Mouse (Mus musculus) stomach, embryonic 14.5 days (tissue): ENCODE measurements around the gene 1700016H13Rik. TPM values are rescaled to one million over a fixed set of nuclear protein-coding genes. Genes with fewer than 3 reads are reported as not detected.

Experiments
- ATAC-seq: fragments of 200-750 bp; cut with Nextera tagmentation; 2 replicates; pipeline ENCODE4 v1.8.0; 2017; ENCODE audit warnings: low read depth, moderate TSS enrichment; ENCODE audit not compliant: insufficient number of reproducible peaks, insufficient read depth, low FRiP score
- H3K27ac ChIP-seq: fragments of 300-500 bp; sonication (generic); 2 replicates; pipeline ENCODE4 v1.5.1; 2014; ENCODE audit warnings: mild to moderate bottlenecking, low read length, moderate library complexity, mixed read lengths
- H3K27me3 ChIP-seq: fragments of 300-500 bp; sonication (generic); 2 replicates; pipeline ENCODE4 v1.6.1; 2014; ENCODE audit warnings: low read length, control low read depth, mixed read lengths; ENCODE audit not compliant: control insufficient read depth, insufficient read depth
- H3K36me3 ChIP-seq: fragments of 300-500 bp; sonication (generic); 2 replicates; pipeline ENCODE4 v1.6.1; 2014; ENCODE audit warnings: mild to moderate bottlenecking, control low read depth, low read length, moderate library complexity, mixed read lengths; ENCODE audit not compliant: control insufficient read depth, insufficient read depth
- H3K4me1 ChIP-seq: fragments of 300-500 bp; sonication (generic); 2 replicates; pipeline ENCODE4 v1.6.1; 2014; ENCODE audit warnings: low read length, control low read depth, mixed read lengths; ENCODE audit not compliant: control insufficient read depth, insufficient read depth
- H3K4me2 ChIP-seq: fragments of 300-500 bp; sonication (generic); replicated peaks from 2 replicates; pipeline ENCODE4 v1.6.1; 2014; ENCODE audit warnings: low read depth, low read length, control low read depth
- H3K4me3 ChIP-seq: fragments of 300-500 bp; sonication (generic); 2 replicates; pipeline ENCODE4 v1.5.1; 2014; ENCODE audit warnings: low read depth, low read length, control low read depth
- H3K9ac ChIP-seq: fragments of 300-500 bp; sonication (generic); replicated peaks from 2 replicates; pipeline ENCODE4 v1.6.1; 2014; ENCODE audit warnings: low read depth, mild to moderate bottlenecking, control low read depth, low read length, moderate library complexity, mixed read lengths
- H3K9me3 ChIP-seq: fragments of 300-500 bp; sonication (generic); 2 replicates; pipeline ENCODE4 v1.6.1; 2016; ENCODE audit warnings: low read depth, low read length, control low read depth; ENCODE audit not compliant: control insufficient read depth
- WGBS: fragments of 180-500 bp; shearing (Covaris S2); extraction: QIAGEN DNeasy Blood & Tissue Kit; methylation state at CpG from one replicate; pipeline ENCODE4 v1.1.7; 2014; 5-methylcytosine and 5-hydroxymethylcytosine counted together
- polyA plus RNA-seq: library from polyadenylated mRNA; unstranded; fragments of >200 nt; fragmentation: Nextera tagmentation; extraction: Ambion mirVana; gene quantifications from 2 replicates; pipeline ENCODE4 v1.2.1, GENCODE M21; 2014

Gene 1700016H13Rik
- 0.26 TPM in 1 of 2 replicates, not detected in the other for polyA plus RNA-seq

DNA sequence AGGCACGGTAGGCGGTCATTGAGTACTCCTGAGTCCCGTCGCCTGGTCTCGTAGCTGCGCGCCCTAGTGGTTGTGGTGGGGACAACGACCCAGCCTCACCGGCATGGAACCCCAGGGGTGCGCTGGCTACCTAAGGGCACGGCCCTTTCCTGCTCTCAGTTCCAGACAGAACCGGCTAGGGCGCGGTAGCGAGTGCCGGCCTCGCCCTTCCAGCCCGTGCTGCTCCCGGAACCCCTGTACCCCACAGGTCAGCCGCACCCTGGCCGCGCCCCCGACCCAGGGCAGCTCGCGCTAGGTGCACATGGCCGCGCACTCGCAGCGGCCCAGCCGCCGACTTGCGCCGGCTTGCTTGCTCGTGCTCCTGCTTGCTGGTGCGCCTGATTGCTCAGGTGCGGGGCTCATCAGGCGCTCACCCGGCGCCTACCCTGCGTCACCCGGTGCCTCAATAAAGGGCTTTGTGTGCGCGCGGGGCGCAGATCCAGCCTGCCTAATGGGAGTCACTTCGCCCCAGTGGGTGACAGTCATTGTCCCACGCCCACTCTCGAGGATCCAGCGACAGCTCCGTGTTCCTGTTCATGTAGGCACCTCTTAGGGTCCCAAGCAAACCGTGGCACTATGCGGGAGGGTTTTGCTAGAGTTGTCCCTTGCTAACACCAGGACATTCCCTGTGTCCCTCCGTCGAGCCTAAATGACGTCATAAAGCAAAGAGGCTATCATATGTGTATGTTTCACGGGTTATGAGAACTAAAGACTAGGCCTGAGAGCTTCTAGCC, at the start of gene 1700016H13Rik:
Gene 1700016H13Rik, minus strand, starts transcription at position 665 of the 773 bp plus-strand sequence.
- 2% methylated on average over 49 of the region's 56 CpGs for WGBS
- peak; percentile 89 for ATAC-seq
- H3K27me3 ChIP-seq: no peaks in the 10 kb centered on the region

DNA sequence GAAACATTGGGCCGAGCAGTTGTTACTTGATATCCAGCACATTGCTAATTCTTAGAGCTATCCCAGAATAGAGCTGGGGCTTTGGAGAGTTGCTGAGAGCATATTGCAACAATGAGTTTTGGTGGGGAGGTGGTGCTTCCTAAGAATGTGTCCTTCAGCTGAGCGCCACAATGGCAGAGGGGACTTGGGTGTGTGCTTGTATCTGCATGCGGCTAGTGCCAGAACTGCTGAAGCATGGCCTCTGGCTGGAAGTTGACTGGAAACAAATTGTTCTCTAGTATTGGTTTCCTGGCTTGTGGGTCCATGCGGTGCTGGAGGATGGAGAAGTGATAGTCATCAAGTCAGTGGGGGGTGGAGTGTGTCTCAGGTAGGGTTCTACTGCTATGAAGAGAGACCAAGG, 49.5 kb upstream of the 1700016H13Rik start:
- Histone ChIP-seq H3K27me3 (no peaks in the 10 kb centered on the region), H3K9ac (no peak overlapping the region), H3K9me3 (no peaks in the 10 kb centered on the region; the same call in 1 of the 2 replicates), H3K4me2 (no peak overlapping the region), H3K36me3 (no peaks in the 10 kb centered on the region), H3K4me1 (no peaks in the 10 kb centered on the region), H3K27ac (no peak overlapping the region), H3K4me3 (no peak overlapping the region)
- WGBS: 95% methylated on average over 4 of the region's 4 CpGs
- ATAC-seq: no peak

More for the DNA sequence above, at the start of gene 1700016H13Rik:
- no peaks in the 10 kb centered on the region for H3K36me3 ChIP-seq
- peak within 1 kb of the TSS; percentile 40; the same call in 1 of the 2 replicates for H3K9ac ChIP-seq
- H3K4me2 ChIP-seq: peak within 1 kb of the TSS; percentile 98
- H3K4me1 ChIP-seq: no peaks in the 10 kb centered on the region
- H3K9me3 ChIP-seq: no peaks in the 10 kb centered on the region
- peak within 1 kb of the TSS; percentile 39 for H3K27ac ChIP-seq
- H3K4me3 ChIP-seq: peak within 1 kb of the TSS; percentile 48

DNA sequence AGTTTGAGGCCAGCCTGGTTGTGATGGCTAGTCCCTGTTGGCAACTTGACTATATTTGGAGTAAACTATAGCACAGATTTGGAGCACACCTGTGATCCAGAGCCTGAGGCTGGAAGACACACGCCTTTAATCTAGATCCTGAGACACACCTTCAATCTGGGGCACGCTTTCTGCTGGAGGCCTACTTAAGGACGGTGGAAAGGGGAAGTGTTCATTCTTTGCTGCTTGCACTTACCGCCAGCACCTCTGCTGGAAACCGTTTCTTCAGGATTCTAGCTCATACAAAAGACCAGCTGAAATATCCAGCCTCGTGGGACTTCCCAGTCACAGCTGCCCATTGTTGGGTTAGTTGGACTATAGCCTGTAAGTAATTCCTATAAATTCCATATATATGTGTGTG, 46.7 kb upstream of the 1700016H13Rik start:
- WGBS: 73% methylated on average over 6 of the region's 6 CpGs
- Histone ChIP-seq H3K9me3 (no peaks in the 10 kb centered on the region; the same call in 1 of the 2 replicates), H3K27me3 (no peaks in the 10 kb centered on the region), H3K4me3 (no peak overlapping the region), H3K27ac (no peak overlapping the region), H3K9ac (no peak overlapping the region), H3K36me3 (no peaks in the 10 kb centered on the region), H3K4me2 (no peak overlapping the region), H3K4me1 (no peaks in the 10 kb centered on the region)
- no peak for ATAC-seq

DNA sequence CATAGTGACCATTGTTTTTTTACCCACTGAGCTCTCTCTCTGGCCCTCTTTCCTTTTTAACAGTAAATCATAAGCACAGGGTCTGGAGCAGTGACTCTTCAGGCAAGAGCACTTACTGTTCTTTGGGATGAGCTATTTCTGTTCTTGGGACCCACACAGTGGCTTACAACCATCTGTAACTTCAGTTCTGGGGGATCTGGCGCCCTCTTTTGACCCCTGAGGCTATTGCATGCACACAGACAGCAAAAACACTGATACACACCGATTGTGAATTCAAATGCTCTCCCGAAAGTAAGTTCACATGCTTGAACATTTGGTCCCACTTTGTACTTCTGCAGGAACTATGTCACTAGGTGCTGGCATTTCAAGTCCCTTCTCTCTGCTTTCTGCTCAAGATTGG, 45.7 kb upstream of the 1700016H13Rik start:
- Histone ChIP-seq H3K9ac (no peak overlapping the region), H3K4me1 (no peaks in the 10 kb centered on the region), H3K4me2 (no peak overlapping the region), H3K4me3 (no peak overlapping the region), H3K27me3 (no peaks in the 10 kb centered on the region), H3K36me3 (no peaks in the 10 kb centered on the region), H3K27ac (no peak overlapping the region), H3K9me3 (no peaks in the 10 kb centered on the region; the same call in 1 of the 2 replicates)
- no peak for ATAC-seq
- 72% methylated on average over 3 of the region's 3 CpGs for WGBS

DNA sequence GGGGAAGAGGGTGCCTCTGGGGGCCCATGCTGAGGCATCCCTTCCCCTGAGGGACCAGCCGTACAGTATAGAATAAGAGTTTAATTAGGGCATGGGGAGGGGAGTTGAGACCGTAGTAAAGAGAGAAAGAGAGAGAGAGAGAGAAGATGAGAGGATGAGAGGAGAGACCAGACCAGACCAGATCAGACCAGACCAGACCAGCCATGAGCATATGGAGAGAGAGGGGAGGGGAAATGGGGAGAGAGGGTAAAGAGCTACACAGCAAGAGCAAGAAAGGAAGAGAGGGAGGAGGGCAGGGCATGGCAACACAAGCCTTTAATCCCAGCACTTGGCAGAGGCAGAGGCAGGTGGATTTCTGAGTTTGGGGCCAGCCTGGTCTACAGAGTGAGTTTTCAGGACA, 44.9 kb upstream of the 1700016H13Rik start:
- no peak overlapping the region for H3K27ac ChIP-seq
- no peak overlapping the region for H3K4me3 ChIP-seq
- 69% methylated on average over 2 of the region's 2 CpGs for WGBS
- no peak for ATAC-seq
- no peak overlapping the region for H3K4me2 ChIP-seq
- no peaks in the 10 kb centered on the region for H3K4me1 ChIP-seq
- no peak overlapping the region for H3K9ac ChIP-seq
- H3K9me3 ChIP-seq: no peaks in the 10 kb centered on the region
- no peaks in the 10 kb centered on the region for H3K27me3 ChIP-seq
- H3K36me3 ChIP-seq: no peaks in the 10 kb centered on the region

DNA sequence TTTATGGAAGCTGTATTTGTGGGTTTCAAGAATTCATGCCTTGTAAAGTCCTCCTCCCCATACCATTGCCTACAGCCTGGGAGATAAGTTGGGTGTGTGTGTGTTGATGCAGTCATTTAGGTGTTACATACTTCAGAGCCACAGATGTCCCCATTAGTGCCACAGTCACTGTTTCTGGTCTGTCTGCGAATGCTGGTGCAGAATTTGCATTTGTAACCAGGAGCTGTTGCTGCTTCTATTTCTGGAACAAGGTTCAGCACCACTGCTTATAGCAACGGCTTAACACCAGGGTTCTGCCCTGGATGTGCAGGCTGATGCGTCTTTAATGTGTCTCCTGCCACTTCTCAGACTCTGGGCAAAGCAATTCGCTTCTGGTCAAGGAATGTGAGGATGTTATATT, 43.7 kb upstream of the 1700016H13Rik start:
- Histone ChIP-seq H3K4me1 (no peaks in the 10 kb centered on the region), H3K27ac (no peak overlapping the region), H3K36me3 (no peaks in the 10 kb centered on the region), H3K27me3 (no peaks in the 10 kb centered on the region), H3K4me2 (no peak overlapping the region), H3K9ac (no peak overlapping the region), H3K4me3 (no peak overlapping the region), H3K9me3 (no peaks in the 10 kb centered on the region)
- 43% methylated on average over 4 of the region's 4 CpGs for WGBS
- ATAC-seq: no peak

DNA sequence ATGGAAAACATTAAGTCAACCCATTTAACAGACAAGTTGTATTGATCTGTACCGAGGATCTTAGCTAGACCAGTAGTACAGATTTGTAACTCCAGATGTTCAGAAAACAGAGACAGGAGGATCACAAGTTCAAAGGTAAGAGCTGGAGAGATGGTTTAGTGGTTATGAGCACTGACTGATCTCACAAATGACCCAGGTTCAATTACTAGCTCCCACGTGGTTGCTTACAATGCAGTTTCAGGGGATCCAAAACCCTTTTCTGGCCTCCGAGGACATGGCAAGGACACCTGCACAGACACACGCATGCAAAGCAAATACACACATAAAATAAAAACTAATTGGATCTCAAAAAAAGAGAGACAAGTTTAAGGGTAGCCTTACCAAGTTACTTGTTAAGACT, 42.8 kb upstream of the 1700016H13Rik start:
- Histone ChIP-seq H3K4me2 (no peak overlapping the region), H3K36me3 (no peaks in the 10 kb centered on the region), H3K27ac (no peak overlapping the region), H3K9ac (no peak overlapping the region), H3K4me3 (no peak overlapping the region), H3K9me3 (no peaks in the 10 kb centered on the region), H3K4me1 (no peaks in the 10 kb centered on the region), H3K27me3 (peaks cover 7% of the 10 kb centered on the region; the same call in 1 of the 2 replicates)
- 77% methylated on average over 4 of the region's 4 CpGs for WGBS
- no peak for ATAC-seq

DNA sequence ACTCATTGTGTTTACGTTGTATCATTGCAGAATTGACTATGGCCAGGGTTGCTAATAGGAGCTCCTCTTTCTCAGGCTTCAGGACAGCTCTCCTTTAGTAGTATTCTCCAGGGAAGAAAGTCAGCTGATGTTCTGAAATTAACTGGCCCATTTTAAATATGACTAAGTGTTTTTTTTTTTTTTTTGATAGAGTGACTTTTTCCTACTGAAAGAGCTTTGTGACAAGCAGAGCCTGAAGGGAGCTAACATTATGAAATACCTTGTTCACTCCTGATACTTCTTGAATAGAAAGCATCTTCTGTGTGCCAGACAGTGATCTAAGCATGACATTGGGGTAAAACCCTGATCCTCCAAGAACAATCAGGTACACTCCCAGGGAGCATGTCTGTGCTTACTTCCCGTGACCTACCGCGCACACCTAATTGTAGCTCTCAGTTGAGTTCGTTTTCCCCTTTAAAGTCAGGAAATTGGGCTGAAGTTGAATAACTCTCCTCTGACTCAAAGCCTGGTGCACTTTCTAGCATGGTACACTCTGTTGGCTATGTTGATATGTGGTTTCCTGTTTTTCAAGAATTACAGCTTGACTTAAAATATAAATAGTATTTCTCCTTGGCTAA, 42.2 kb upstream of the 1700016H13Rik start:
- WGBS: 79% methylated on average over 5 of the region's 5 CpGs

More for the DNA sequence above, 42.2 kb upstream of the 1700016H13Rik start:
- Histone ChIP-seq H3K9me3 (no peaks in the 10 kb centered on the region), H3K4me3 (no peak overlapping the region), H3K36me3 (no peaks in the 10 kb centered on the region), H3K27ac (no peak overlapping the region), H3K27me3 (peaks cover 7% of the 10 kb centered on the region; the same call in 1 of the 2 replicates), H3K4me2 (no peak overlapping the region), H3K4me1 (0 out of 2 replicates have a peak, but pooled peaks cover 4% of the 10 kb centered on the region), H3K9ac (no peak overlapping the region)
- ATAC-seq: no peak
